Mouse (Mus musculus) liver, adult 2 months (tissue): ENCODE data around the gene Farsb.

Experiments
- CTCF ChIP-seq: fragments of 200-500 bp; IDR thresholded peaks from 2 replicates; pipeline ENCODE4 v1.5.1; 2011; ENCODE audit warnings: low read depth, low read length, control low read depth
- POLR2A ChIP-seq: fragments of 200-500 bp; IDR thresholded peaks from 2 replicates; pipeline ENCODE4 v1.6.1; 2011; ENCODE audit warnings: low read length, control low read depth; ENCODE audit not compliant: insufficient read depth; ENCODE audit errors: extremely low read depth

DNA sequence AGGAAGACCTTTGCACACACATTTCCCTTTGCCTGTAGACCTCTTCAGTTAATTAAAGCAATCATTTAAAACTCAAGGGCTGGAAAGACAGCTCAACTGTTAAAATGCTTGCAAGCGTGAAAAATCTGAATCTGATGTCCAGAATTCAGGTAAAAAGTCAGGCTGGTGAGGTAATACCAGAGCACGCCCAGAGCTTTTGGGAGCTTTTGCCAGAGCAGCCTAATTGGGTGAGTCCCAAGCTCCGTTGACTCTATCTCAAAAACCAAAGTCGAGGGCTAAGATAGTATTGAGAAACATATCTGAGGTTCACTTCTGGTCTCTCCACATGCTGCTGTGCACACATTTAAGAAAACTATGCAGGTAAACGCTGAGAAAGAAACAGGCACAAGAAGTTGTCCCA is 22.2 kb upstream of the Farsb start, which contains the start of gene Mogat1:
- TF ChIP-seq POLR2A: no peak
- TF ChIP-seq CTCF: no peak
